In genomic region chr14:20600203-20600602, GRCm38 (mm10) we compare ENCODE assay signal across 26 mouse cellular contexts. TPM values are rescaled to one million over a fixed set of nuclear protein-coding genes. Genes with fewer than 3 reads are reported as not detected.
DNase-seq lines count a peak whose midpoint lies in the region; ATAC-seq and TF ChIP-seq lines count a peak whose summit lies in the region.
"Had no signal": no experiment of that assay in that cellular context is flagged by ENCODE, and none has a peak within 500 bp of the region (broad histone marks: within the 10 kb centered on the region; RNA-seq: fewer than 3 reads in every experiment).

No protein-coding gene starts in this region.

- H3K4me3 ChIP-seq in heart, embryonic 11.5 days (ENCODE audit: low read depth, low read length), result no peak overlapping the region
- no peak overlapping the region for H3K4me3 ChIP-seq in heart, postnatal 0 days (ENCODE audit: low read depth, low read length)
- no peak overlapping the region for H3K4me3 ChIP-seq in liver, embryonic 16.5 days (ENCODE audit: low read depth, low read length)
- H3K4me3 ChIP-seq: forebrain, embryonic 15.5 days; hindbrain, embryonic 15.5 days; limb, embryonic 13.5 days; neural tube, embryonic 12.5 days had no signal

- no peaks in the 10 kb centered on the region for H3K9me3 ChIP-seq in heart, embryonic 11.5 days (replicated peaks; ENCODE audit: control insufficient read depth, low read length)
- H3K9me3 ChIP-seq in heart, postnatal 0 days (replicated peaks; ENCODE audit: control insufficient read depth, low read length), result no peaks in the 10 kb centered on the region
- H3K9me3 ChIP-seq in liver, embryonic 16.5 days (replicated peaks; ENCODE audit: control insufficient read depth, low read length), result no peaks in the 10 kb centered on the region
- H3K9me3 ChIP-seq: forebrain, embryonic 15.5 days; hindbrain, embryonic 15.5 days; limb, embryonic 13.5 days; neural tube, embryonic 12.5 days had no signal

- intact Hi-C loops in heart, postnatal 36 days (cut with DNase I), result no loop called here

- H3K4me1 ChIP-seq in heart, embryonic 11.5 days (ENCODE audit: control insufficient read depth, insufficient read depth, low read length), result peaks cover 12% of the 10 kb centered on the region
- peaks cover 12% of the 10 kb centered on the region; the same call in 1 of the 2 replicates for H3K4me1 ChIP-seq in heart, postnatal 0 days (ENCODE audit: control insufficient read depth, insufficient read depth)
- peaks cover 17% of the 10 kb centered on the region for H3K4me1 ChIP-seq in liver, embryonic 16.5 days (ENCODE audit: control insufficient read depth, low read depth, low read length)

- H3K9ac ChIP-seq in heart, embryonic 11.5 days (ENCODE audit: low read depth, low read length), result no peak overlapping the region
- H3K9ac ChIP-seq in heart, postnatal 0 days (replicated peaks; ENCODE audit: low read depth, low read length), result no peak overlapping the region
- H3K9ac ChIP-seq in liver, embryonic 16.5 days (ENCODE audit: low read depth, low read length), result no peak overlapping the region
- H3K9ac ChIP-seq: forebrain, embryonic 15.5 days; hindbrain, embryonic 15.5 days; limb, embryonic 13.5 days; lung, embryonic 14.5 days; neural tube, embryonic 12.5 days had no signal

- peak; percentile 12; the same call in 1 of the 2 replicates for TF ChIP-seq CTCF in heart, postnatal 0 days (IDR thresholded peaks at IDR 0.05; ENCODE audit: low read depth)

- no peaks in the 10 kb centered on the region for H3K27me3 ChIP-seq in heart, embryonic 11.5 days (ENCODE audit: control insufficient read depth, insufficient read depth, low read length)
- H3K27me3 ChIP-seq in heart, postnatal 0 days (ENCODE audit: control insufficient read depth, insufficient read depth, low read length), result no peaks in the 10 kb centered on the region
- no peaks in the 10 kb centered on the region for H3K27me3 ChIP-seq in liver, embryonic 16.5 days (ENCODE audit: control insufficient read depth, insufficient read depth, low read depth, low read length)
- H3K27me3 ChIP-seq: forebrain, embryonic 15.5 days; hindbrain, embryonic 15.5 days; limb, embryonic 13.5 days; neural tube, embryonic 12.5 days had no signal

- WGBS in heart, embryonic 11.5 days (ENCODE audit: insufficient replicate concordance), result 43% methylated on average over 2 of the region's 2 CpGs
- WGBS in heart, postnatal 0 days, result 48% methylated on average over 2 of the region's 2 CpGs
- 63% methylated on average over 2 of the region's 2 CpGs for WGBS in liver, embryonic 16.5 days (ENCODE audit: insufficient replicate concordance)

- H3K27ac ChIP-seq in heart, embryonic 11.5 days (ENCODE audit: low read depth, low read length), result 0 out of 2 replicates have a peak overlapping the region, but pooled peaks have one; percentile 4
- peak overlapping the region; percentile 43; the same call in 1 of the 2 replicates for H3K27ac ChIP-seq in heart, postnatal 0 days (ENCODE audit: low read depth)
- peak overlapping the region; percentile 74 for H3K27ac ChIP-seq in liver, embryonic 16.5 days (ENCODE audit: low read length)
- H3K27ac ChIP-seq: forebrain, embryonic 15.5 days; hindbrain, embryonic 15.5 days; limb, embryonic 13.5 days; neural tube, embryonic 12.5 days had no signal

- ATAC-seq in heart, embryonic 11.5 days (replicated peaks; ENCODE audit: insufficient number of reproducible peaks, low FRiP score, low TSS enrichment), result no peak
- ATAC-seq in heart, postnatal 0 days (ENCODE audit: insufficient read depth, low read depth), result peak; percentile 60; the same call in 1 of the 2 replicates
- ATAC-seq in liver, embryonic 16.5 days (ENCODE audit: low read depth), result peak; percentile 71
- ATAC-seq: CD4-positive, CD25-positive, alpha-beta regulatory T cell, adult 4 months; forebrain, embryonic 15.5 days had no signal

- H3K4me2 ChIP-seq in heart, embryonic 11.5 days, result no peak overlapping the region
- no peak overlapping the region for H3K4me2 ChIP-seq in heart, postnatal 0 days (ENCODE audit: low read depth, low read length)
- no peak overlapping the region for H3K4me2 ChIP-seq in liver, embryonic 16.5 days (ENCODE audit: low read depth, low read length)
- H3K4me2 ChIP-seq: forebrain, embryonic 15.5 days; hindbrain, embryonic 15.5 days; limb, embryonic 13.5 days; lung, embryonic 14.5 days; neural tube, embryonic 12.5 days had no signal

- H3K36me3 ChIP-seq in heart, embryonic 11.5 days (ENCODE audit: control insufficient read depth, insufficient read depth, low read length), result no peaks in the 10 kb centered on the region
- no peaks in the 10 kb centered on the region for H3K36me3 ChIP-seq in heart, postnatal 0 days (replicated peaks; ENCODE audit: control insufficient read depth, insufficient read depth, low read length)
- no peaks in the 10 kb centered on the region for H3K36me3 ChIP-seq in liver, embryonic 16.5 days (ENCODE audit: control insufficient read depth, insufficient read depth)
- H3K36me3 ChIP-seq: forebrain, embryonic 15.5 days; hindbrain, embryonic 15.5 days; neural tube, embryonic 12.5 days had no signal

- DNase-seq in heart, postnatal 36 days, result no peak
- DNase-seq in heart, postnatal 0 days (ENCODE audit: low spot score), result no peak
- DNase-seq in heart, postnatal 4 days, result no peak
- DNase-seq in liver, result peak; percentile 39
- DNase-seq in cerebellum, postnatal 4 days (ENCODE audit: low spot score in 2 of 2), result no peak
- DNase-seq: adrenal gland, postnatal 14 days; cerebellum, adult 8-10 months; cerebellum, postnatal 36 days; kidney, adult 9 months; kidney, postnatal 14 days; lung, embryonic 14.5 days; lung, postnatal 36 days; midbrain, embryonic 14.5 days; right cerebral cortex, postnatal 14 days; spleen, adult 18-20 months had no signal

- no peak for TF ChIP-seq EP300 in heart, postnatal 0 days (IDR thresholded peaks at IDR 0.05; ENCODE audit: low read depth)

RNA-seq across cellular contexts. Expression of gene Usp54, which starts 40.7 kb away (rescaled TPM):
- polyA plus RNA-seq in heart, embryonic 11.5 days (2014; fragmentation: Nextera tagmentation; extraction: Ambion mirVana), result 5.4 and 7.2 TPM in 2 replicates
- 10 to 100 TPM; 20.9 to 21.1 TPM for total RNA-seq in heart, postnatal 36 days (2021)
- total RNA-seq in heart, postnatal 0 days (2014; rRNA removed; ENCODE audit: low replicate concordance), result 8.8 and 29.8 TPM in 2 replicates
- polyA plus RNA-seq in heart, postnatal 0 days (2015; fragmentation: Nextera tagmentation; extraction: Ambion mirVana), result 2.8 and 3.0 TPM in 2 replicates
- 10 to 100 TPM; 15.2 to 15.4 TPM for total RNA-seq in heart, postnatal 4 days (2021)
- 0.89 and 1.0 TPM in 2 replicates for polyA plus RNA-seq in liver, embryonic 16.5 days (2015; fragmentation: Nextera tagmentation; extraction: Ambion mirVana)

RNA-seq across cellular contexts. Expression of gene Ppp3cb, which starts 53.8 kb away (rescaled TPM):
- polyA plus RNA-seq in heart, embryonic 11.5 days (2014; fragmentation: Nextera tagmentation; extraction: Ambion mirVana), result 43.1 and 46.8 TPM in 2 replicates
- total RNA-seq in heart, postnatal 36 days (2021), result 10 to 100 TPM; 64.4 to 65.0 TPM
- total RNA-seq in heart, postnatal 0 days (2014; rRNA removed; ENCODE audit: low replicate concordance), result 22.7 and 27.1 TPM in 2 replicates
- polyA plus RNA-seq in heart, postnatal 0 days (2015; fragmentation: Nextera tagmentation; extraction: Ambion mirVana), result 23.2 and 25.5 TPM in 2 replicates
- 10 to 100 TPM; 71.7 to 79.0 TPM for total RNA-seq in heart, postnatal 4 days (2021)
- 10.9 and 13.3 TPM in 2 replicates for polyA plus RNA-seq in liver, embryonic 16.5 days (2015; fragmentation: Nextera tagmentation; extraction: Ambion mirVana)

RNA-seq across cellular contexts. Expression of gene Myoz1, which starts 56.1 kb away (rescaled TPM):
- 23.6 and 28.0 TPM in 2 replicates for polyA plus RNA-seq in heart, embryonic 11.5 days (2014; fragmentation: Nextera tagmentation; extraction: Ambion mirVana)
- total RNA-seq in heart, postnatal 36 days (2021), result under 1 TPM; 0.92 to 1.00 TPM
- total RNA-seq in heart, postnatal 0 days (2014; rRNA removed; ENCODE audit: low replicate concordance), result 17.7 and 25.0 TPM in 2 replicates
- polyA plus RNA-seq in heart, postnatal 0 days (2015; fragmentation: Nextera tagmentation; extraction: Ambion mirVana), result 11.5 and 13.0 TPM in 2 replicates
- 1 to 10 TPM; 5.6 to 7.5 TPM for total RNA-seq in heart, postnatal 4 days (2021)
- polyA plus RNA-seq in liver, embryonic 16.5 days (2015; fragmentation: Nextera tagmentation; extraction: Ambion mirVana), result 2.0 and 5.6 TPM in 2 replicates
- total RNA-seq: adrenal gland, postnatal 14 days; granulocyte monocyte progenitor cell, adult 5-6 weeks; left cerebral cortex, postnatal 14 days; megakaryocyte-erythroid progenitor cell, adult 5-6 weeks had no signal
- polyA plus RNA-seq: CD4-positive, CD25-positive, alpha-beta regulatory T cell, adult 4 months; forebrain, embryonic 15.5 days; hindbrain, embryonic 15.5 days; intestine, embryonic 14.5 days; midbrain, embryonic 14.5 days had no signal

Comparison
In these comparisons a context has a peak if more than half of its experiments do, and no peak if none do; other contexts are left out.
1. H3K27ac ChIP-seq: peak in every context shown above with its lines; median percentile 74 in liver, embryonic 16.5 days; 43 in heart, postnatal 0 days; 4 in heart, embryonic 11.5 days.